ENCODE assay signal across 24 mouse cellular contexts in the genomic region with DNA sequence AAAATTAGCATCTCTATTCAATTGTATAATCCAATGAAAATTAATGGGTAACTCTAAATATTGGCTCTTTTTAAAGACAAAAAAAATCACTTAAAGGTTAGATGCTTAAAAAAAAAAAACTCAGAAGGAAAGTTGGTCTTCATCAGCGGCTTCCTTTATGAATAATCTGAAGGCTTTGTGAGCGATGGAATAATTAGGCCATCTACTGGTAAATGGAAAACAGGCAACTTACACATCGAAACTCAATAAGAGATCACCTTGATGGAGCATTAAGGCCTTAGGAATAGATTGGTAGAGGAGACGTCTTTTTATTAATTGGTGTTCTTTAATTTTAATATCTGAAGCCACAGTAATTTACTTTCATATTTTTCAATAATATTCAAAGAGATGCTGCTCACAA.
DNase-seq lines count a peak whose midpoint lies in the region; ATAC-seq and TF ChIP-seq lines count a peak whose summit lies in the region.
"Had no signal": no experiment of that assay in that cellular context is flagged by ENCODE, and none has a peak within 500 bp of the region (broad histone marks: within the 10 kb centered on the region; RNA-seq: fewer than 3 reads in every experiment).

No protein-coding gene starts in this region.

- peaks cover 5% of the 10 kb centered on the region; the same call in 1 of the 2 replicates for H3K4me1 ChIP-seq in hindbrain, embryonic 14.5 days (replicated peaks; ENCODE audit: control insufficient read depth, insufficient read depth, low read length)
- H3K4me1 ChIP-seq in hindbrain, embryonic 10.5 days (replicated peaks), result peaks cover 10% of the 10 kb centered on the region; the same call in 1 of the 2 replicates
- no peaks in the 10 kb centered on the region for H3K4me1 ChIP-seq in lung, embryonic 14.5 days (ENCODE audit: insufficient read depth)
- H3K4me1 ChIP-seq: heart, embryonic 10.5 days; stomach, embryonic 15.5 days had no signal

- 67% methylated on average over 4 of the region's 4 CpGs for WGBS in hindbrain, embryonic 14.5 days
- WGBS in hindbrain, embryonic 10.5 days, result 83% methylated on average over 4 of the region's 4 CpGs
- WGBS in lung, embryonic 14.5 days, result 67% methylated on average over 4 of the region's 4 CpGs

- TF ChIP-seq CTCF in lung, embryonic 14.5 days (IDR thresholded peaks at IDR 0.05; ENCODE audit: low read depth), result peak; percentile 37; the same call in 1 of the 2 replicates

- no peak overlapping the region for H3K27ac ChIP-seq in hindbrain, embryonic 14.5 days
- no peak overlapping the region for H3K27ac ChIP-seq in hindbrain, embryonic 10.5 days
- no peak overlapping the region for H3K27ac ChIP-seq in lung, embryonic 14.5 days (ENCODE audit: low read depth)
- H3K27ac ChIP-seq: forebrain, embryonic 13.5 days; heart, embryonic 10.5 days; hindbrain, embryonic 15.5 days; limb, embryonic 10.5 days; neural tube, embryonic 13.5 days; stomach, embryonic 15.5 days had no signal

- H3K9me3 ChIP-seq in hindbrain, embryonic 14.5 days (ENCODE audit: control insufficient read depth, low read length), result no peaks in the 10 kb centered on the region
- no peaks in the 10 kb centered on the region for H3K9me3 ChIP-seq in hindbrain, embryonic 10.5 days
- no peaks in the 10 kb centered on the region for H3K9me3 ChIP-seq in lung, embryonic 14.5 days (ENCODE audit: low read depth, low read length)
- H3K9me3 ChIP-seq: forebrain, embryonic 13.5 days; heart, embryonic 10.5 days; hindbrain, embryonic 15.5 days; limb, embryonic 10.5 days; neural tube, embryonic 13.5 days; stomach, embryonic 15.5 days had no signal

- no peak overlapping the region for H3K4me2 ChIP-seq in hindbrain, embryonic 14.5 days (replicated peaks)
- no peak overlapping the region for H3K4me2 ChIP-seq in lung, embryonic 14.5 days
- H3K4me2 ChIP-seq: forebrain, embryonic 13.5 days; hindbrain, embryonic 15.5 days; liver, embryonic 11.5 days; neural tube, embryonic 13.5 days; stomach, embryonic 15.5 days had no signal

- DNase-seq in cerebellum, postnatal 10 days, result peak; percentile 3 to 27
- no peak for DNase-seq in cerebellum, postnatal 36 days
- DNase-seq in hindbrain, embryonic 14.5 days (ENCODE audit: low spot score), result peak; percentile 63
- no peak for DNase-seq in hindbrain, embryonic 10.5 days (ENCODE audit: low spot score)
- DNase-seq in lung, embryonic 14.5 days, result peak; percentile 34
- DNase-seq in lung, postnatal 36 days, result no peak
- DNase-seq in retina, embryonic 14.5 days (ENCODE audit: low spot score), result peak; percentile 22
- DNase-seq in neural tube, embryonic 10.5 days (ENCODE audit: extremely low spot score, low spot score), result no peak
- DNase-seq: adrenal gland, adult 8-10 months; cerebellum, adult 11 months; cerebellum, postnatal 25 days; heart, postnatal 14 days; kidney, adult 18-20 months; kidney, postnatal 14 days; lung, adult 2 months; lung, postnatal 4 days; right cerebral cortex, postnatal 14 days had no signal

- no peak overlapping the region for H3K4me3 ChIP-seq in hindbrain, embryonic 14.5 days (replicated peaks; ENCODE audit: low read length)
- no peak overlapping the region for H3K4me3 ChIP-seq in hindbrain, embryonic 10.5 days
- no peak overlapping the region for H3K4me3 ChIP-seq in lung, embryonic 14.5 days (ENCODE audit: low read depth, low read length)
- H3K4me3 ChIP-seq: forebrain, embryonic 13.5 days; heart, embryonic 10.5 days; hindbrain, embryonic 15.5 days; limb, embryonic 10.5 days; neural tube, embryonic 13.5 days; stomach, embryonic 15.5 days had no signal

- H3K27me3 ChIP-seq in hindbrain, embryonic 14.5 days (ENCODE audit: control insufficient read depth, insufficient read depth, low read length), result no peaks in the 10 kb centered on the region
- no peaks in the 10 kb centered on the region for H3K27me3 ChIP-seq in hindbrain, embryonic 10.5 days (ENCODE audit: insufficient read depth, poor library complexity, severe bottlenecking)
- no peaks in the 10 kb centered on the region for H3K27me3 ChIP-seq in lung, embryonic 14.5 days (ENCODE audit: insufficient read depth, low read length)
- H3K27me3 ChIP-seq: forebrain, embryonic 13.5 days; hindbrain, embryonic 15.5 days; neural tube, embryonic 13.5 days; stomach, embryonic 15.5 days had no signal

- ATAC-seq in hindbrain, embryonic 14.5 days (ENCODE audit: low FRiP score), result no peak
- ATAC-seq in lung, embryonic 14.5 days (ENCODE audit: insufficient read depth), result no peak
- ATAC-seq: forebrain, embryonic 13.5 days had no signal

- no peak overlapping the region for H3K9ac ChIP-seq in hindbrain, embryonic 14.5 days
- H3K9ac ChIP-seq in lung, embryonic 14.5 days, result no peak overlapping the region
- H3K9ac ChIP-seq: forebrain, embryonic 13.5 days; hindbrain, embryonic 15.5 days; neural tube, embryonic 13.5 days; stomach, embryonic 15.5 days had no signal

- no peaks in the 10 kb centered on the region for H3K36me3 ChIP-seq in hindbrain, embryonic 14.5 days (replicated peaks; ENCODE audit: control insufficient read depth, insufficient read depth)
- no peaks in the 10 kb centered on the region for H3K36me3 ChIP-seq in hindbrain, embryonic 10.5 days
- no peaks in the 10 kb centered on the region for H3K36me3 ChIP-seq in lung, embryonic 14.5 days (ENCODE audit: insufficient read depth)
- H3K36me3 ChIP-seq: heart, embryonic 10.5 days; hindbrain, embryonic 15.5 days; limb, embryonic 10.5 days; neural tube, embryonic 13.5 days; stomach, embryonic 15.5 days had no signal

Comparison
In these comparisons a context has a peak if more than half of its experiments do, and no peak if none do; other contexts are left out.
1. DNase-seq: peak in cerebellum, postnatal 10 days (2 of 2), hindbrain, embryonic 14.5 days (single experiment), lung, embryonic 14.5 days (single experiment) and retina, embryonic 14.5 days (single experiment); none in cerebellum, postnatal 36 days (0 of 2), hindbrain, embryonic 10.5 days (single experiment), lung, postnatal 36 days (single experiment) and neural tube, embryonic 10.5 days (single experiment).